Mouse (Mus musculus): ENCODE data around the gene Mok.

The Mok gene

DNA sequence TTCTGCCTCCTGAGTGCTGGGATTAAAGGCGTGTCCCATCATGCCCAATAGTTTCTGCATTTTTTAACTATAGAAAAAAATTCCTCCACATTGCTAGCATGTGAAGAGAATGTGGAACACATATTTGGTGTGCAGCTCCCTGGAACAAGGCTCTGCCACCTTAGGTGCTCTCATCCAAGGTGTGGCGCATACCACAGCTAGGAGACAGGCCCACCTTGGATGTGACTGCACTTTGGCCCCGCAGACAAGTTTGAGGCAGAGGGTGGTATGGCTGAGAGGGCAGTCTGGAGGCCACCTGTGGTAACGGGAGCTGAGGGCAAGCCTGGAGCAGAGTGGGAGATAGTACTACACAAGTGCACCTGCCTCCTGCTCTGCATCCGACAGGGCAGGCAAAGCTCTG is 31.9 kb downstream of the Mok start:
- no peak for DNase-seq (ENCODE audit: low spot score in 2 of 2)

DNA sequence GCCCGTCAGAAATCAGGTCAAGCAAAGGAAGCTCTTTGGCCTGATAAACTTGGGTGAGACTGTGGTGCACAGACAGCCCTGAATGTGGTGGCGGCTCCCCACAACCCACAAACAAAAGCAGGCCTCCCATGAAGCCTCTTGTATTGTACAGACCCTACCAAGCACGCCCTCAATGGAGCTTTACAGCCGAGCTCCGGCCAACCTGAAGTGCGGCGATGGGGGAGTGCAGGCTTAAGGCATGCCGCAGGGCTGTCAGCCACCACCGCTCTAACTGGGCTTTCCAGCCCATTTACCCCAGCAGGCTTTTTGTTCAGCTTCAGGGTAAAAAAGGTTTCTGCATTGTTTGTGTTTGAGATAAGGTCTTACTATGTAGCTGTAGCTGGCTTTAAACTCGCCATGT is 32.3 kb downstream of the Mok start:
- no peak for DNase-seq (ENCODE audit: low spot score in 2 of 2)

GRCm38 (mm10) chr12:110806301-110806970 is 34.3 kb downstream of the Mok start:
- DNase-seq (ENCODE audit: low spot score in 2 of 2), result no peak

- DNase-seq (ENCODE audit: low spot score in 2 of 2), result no peak
Measured at GRCm38 (mm10) chr12:110804261-110804660, 36.5 kb downstream of the Mok start.

DNA sequence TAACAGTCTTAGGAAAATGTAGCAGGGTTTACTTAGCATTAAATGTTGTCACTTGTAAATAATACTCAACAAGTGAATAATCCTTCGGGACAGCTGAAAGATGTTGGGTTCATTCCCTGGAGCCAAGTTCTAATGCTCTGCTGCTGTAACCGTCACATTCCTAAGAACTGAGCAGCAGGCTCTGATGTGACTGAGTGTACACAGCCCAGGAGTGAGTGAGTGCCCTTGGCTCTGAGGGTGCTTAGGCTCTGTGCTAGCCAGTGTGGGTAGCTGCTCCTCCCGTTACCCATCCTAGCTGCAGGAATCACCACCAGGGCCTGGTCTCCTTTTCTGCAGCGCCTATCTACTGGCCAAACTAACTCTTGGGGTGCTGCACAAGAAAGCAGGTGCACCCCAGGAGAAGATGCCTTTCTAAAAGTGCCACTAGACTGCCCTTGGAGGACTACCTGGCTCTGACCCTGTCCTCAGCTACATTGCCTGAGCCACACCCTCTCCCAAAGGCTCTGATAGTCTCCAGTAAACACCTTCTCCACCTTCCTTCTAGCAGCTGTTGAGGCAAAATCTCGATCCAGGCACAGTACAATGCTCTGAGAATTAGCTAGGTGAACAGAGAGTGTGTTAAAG is 38.0 kb downstream of the Mok start:
- no peak for DNase-seq (ENCODE audit: low spot score in 2 of 2)

DNA sequence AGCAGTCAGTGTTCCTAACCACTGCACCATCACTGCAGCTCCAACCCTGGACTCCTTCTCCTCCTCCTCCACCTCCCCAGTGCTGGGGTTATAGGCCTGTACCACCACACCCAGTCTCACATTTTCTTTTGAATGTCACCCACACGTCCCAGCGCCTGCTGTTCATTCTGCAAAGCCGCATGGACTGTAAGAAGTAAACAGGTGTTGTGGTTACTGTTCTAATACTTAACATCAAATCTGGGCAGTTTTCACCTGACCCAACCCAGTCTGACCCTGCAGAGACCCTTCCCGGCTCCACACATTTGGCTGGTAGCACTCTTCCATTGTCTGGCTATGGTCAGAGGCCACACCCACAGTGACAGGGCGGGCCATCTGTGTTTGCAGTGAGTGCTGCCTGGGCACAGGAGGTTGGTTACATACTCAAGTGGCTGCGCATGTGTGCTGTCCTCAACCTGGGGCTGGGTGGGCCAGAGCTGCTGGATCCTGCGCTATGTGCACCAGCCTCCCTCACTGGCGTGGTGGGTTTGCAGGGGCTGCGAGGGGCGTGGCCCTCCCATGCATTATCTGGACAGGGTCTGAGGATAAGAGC is 38.8 kb downstream of the Mok start:
- no peak for DNase-seq (ENCODE audit: low spot score in 2 of 2)

DNA sequence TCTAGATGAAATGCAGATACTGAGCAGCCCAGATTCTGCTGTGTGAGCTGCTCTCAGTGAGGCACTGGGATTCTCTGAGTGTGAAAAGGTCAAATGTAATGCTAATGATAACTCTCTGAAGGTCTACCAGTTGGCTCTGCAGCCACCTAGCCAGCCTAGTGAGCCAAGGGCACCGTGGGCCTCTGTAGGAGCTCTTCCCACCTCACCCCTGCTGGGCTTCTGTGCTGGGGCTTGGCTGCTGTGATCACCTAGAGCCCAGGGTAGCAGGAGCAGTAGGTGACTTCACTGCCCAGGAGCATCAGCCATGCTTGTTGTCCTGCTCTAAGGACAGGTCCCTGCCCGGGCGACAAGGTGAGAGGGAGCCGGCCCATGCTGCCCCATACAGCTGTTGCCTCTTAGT is 41.5 kb downstream of the Mok start:
- no peak for DNase-seq (ENCODE audit: low spot score in 2 of 2)

DNA sequence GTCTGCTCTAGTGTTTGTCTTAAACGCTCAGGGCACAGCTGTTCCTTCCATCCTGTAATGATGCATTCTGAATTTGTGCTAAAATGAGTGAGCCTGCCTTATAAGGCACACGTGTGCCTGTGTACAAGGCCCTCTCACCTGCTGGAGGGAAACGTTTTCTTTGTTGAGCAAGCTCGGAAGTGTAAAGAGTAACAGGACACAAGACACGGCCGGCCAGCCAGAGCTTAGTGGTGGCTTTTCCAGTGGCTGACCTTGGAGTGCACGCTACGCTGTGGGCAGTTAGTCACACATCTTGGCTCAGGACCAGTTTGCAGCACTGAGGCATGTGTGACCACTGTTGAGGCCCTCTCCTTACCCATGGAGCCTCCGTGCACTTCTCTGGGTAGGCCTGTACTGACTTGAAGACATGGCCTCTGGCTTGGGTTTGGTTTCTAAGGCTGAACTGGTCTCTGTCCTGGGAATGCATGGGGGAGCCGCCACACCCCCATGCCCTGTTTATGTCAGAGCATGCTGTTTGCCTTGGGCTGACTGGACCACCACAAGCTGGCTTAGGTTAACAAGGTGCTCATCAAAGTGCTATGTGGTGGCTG is 42.8 kb downstream of the Mok start:
- DNase-seq (ENCODE audit: low spot score in 2 of 2), result no peak

- no peak for DNase-seq (ENCODE audit: low spot score in 2 of 2)
Measured at GRCm38 (mm10) chr12:110797202-110797601, 43.5 kb downstream of the Mok start.

DNA sequence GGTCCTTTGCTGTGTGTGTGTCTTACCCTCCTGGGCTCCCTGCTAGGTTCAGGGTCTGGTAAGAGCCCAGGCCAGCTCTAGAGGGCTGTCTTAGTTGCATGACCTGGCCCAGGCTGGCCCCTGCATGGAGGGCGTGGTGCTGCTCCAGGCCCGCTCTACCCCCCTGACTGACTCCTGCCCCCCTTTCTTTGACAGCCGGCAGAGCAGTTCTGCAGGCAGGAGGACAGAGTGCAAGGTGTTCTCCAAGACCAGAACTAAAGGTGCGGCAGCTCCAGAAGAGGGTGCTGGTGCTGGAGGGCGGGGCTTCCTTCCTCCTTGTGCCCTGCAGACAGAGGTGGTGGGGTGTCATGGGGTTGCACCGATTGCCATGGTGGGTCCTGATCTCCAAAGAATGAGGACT is 44.0 kb downstream of the Mok start:
- no peak for DNase-seq (ENCODE audit: low spot score in 2 of 2)

DNA sequence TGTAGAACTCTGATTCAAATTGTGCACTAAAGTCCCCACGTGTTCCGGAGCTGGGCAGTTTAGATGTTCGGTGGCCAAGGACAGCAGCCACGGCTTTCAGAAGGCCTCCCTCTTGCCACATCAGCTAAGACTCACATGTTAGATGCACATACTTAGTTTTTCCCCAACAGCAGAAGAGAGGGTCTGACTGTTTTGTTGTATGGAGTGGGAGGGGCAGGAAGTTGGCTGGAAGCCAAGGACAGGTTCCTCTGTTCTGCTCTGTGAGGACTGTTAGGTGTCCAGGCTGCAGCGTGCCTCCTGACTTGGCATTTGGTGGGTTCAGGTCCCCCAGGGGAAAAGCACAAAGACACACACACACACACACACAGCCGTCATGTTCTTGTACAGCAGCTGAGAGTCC is 45.7 kb downstream of the Mok start:
- no peak for DNase-seq (ENCODE audit: low spot score in 2 of 2)

- DNase-seq (ENCODE audit: low spot score in 2 of 2), result no peak
Measured at GRCm38 (mm10) chr12:110791026-110791425, 49.7 kb downstream of the Mok start.

DNA sequence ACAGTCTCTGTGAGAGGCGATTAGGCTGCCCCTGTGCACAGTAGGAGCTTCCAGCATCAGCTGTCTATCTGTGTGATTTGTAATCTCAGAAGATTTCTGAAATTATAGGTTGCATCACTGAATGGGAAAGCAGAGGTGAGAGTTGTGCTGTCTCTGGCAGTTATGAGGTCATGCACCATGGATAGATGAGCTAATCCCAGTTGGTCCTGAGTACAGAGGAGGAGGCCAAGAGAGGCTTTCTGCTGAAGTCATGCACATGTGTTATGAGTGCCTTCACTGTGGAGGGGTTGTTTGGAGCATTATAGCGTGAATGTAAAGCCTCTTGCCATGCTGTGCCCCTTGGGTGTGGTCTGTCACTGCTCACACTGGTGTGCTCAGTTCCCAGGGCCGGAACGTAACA is 50.2 kb downstream of the Mok start:
- no peak for DNase-seq (ENCODE audit: low spot score in 2 of 2)

DNA sequence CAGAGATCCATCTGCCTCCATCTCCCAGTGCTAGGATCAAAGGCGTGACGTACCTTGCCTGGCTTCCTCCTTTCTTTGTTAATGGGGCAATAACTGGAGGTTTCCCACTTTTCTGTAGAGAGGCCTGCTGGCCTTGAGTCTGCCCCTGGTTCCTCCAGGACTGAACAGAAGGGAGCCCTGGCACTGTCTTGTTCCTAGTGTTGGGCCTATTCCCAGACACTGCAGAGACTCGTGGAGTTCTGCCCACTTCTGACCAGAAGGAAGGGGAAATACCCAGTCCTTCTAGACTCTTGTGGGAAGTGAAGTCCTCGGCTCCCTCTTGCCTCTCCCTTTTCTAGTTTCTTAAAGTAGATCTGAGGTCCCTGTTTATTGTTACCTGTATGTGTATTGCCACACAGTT is 54.5 kb downstream of the Mok start:
- no peak for DNase-seq (ENCODE audit: low spot score in 2 of 2)

- no peak for DNase-seq (ENCODE audit: low spot score in 2 of 2)
Measured at GRCm38 (mm10) chr12:110784211-110784610, 56.5 kb downstream of the Mok start.

- DNase-seq (ENCODE audit: low spot score in 2 of 2), result no peak
Measured at GRCm38 (mm10) chr12:110782278-110782677, 58.5 kb downstream of the Mok start.

DNA sequence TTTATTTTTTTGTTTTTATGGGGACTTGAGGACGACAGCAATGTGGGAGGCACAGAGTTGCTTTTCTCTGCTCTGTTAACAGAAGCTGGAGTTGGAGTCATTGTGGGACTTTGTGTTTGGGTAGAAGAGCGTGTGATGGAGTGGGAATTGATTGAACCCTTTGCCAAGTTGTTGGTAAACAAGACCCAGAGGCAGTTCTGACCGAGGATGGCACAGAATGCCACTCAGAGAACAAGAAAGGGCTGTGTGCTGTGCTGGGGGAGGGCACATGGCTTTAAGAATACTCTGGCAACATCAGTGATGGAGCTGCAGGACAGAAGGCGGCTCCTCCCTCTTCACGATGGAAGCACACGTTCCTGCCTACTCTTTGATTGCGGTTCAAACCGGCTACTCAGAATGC is 59.6 kb downstream of the Mok start:
- DNase-seq (ENCODE audit: low spot score in 2 of 2), result no peak

DNA sequence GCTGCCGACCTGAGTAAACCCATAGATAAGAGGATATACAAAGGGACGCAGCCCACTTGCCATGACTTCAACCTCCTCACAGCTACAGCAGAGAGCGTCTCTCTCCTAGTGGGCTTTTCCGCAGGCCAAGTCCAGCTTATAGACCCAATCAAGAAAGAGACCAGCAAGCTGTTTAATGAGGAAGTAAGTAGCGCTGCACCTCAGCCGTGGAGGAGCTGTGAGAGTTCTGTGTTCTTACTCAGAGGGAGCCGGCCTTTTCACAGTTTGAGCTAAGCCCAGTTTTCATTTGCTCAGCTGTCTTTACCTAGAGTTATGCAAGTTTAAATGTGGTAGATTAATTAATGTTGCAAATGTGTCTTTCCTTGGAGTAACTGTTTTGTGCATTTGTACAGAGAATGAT is 61.4 kb downstream of the Mok start:
- DNase-seq (ENCODE audit: low spot score in 2 of 2), result no peak

GRCm38 (mm10) chr12:110777853-110778252 is 62.9 kb downstream of the Mok start:
- DNase-seq (ENCODE audit: low spot score in 2 of 2), result no peak

DNA sequence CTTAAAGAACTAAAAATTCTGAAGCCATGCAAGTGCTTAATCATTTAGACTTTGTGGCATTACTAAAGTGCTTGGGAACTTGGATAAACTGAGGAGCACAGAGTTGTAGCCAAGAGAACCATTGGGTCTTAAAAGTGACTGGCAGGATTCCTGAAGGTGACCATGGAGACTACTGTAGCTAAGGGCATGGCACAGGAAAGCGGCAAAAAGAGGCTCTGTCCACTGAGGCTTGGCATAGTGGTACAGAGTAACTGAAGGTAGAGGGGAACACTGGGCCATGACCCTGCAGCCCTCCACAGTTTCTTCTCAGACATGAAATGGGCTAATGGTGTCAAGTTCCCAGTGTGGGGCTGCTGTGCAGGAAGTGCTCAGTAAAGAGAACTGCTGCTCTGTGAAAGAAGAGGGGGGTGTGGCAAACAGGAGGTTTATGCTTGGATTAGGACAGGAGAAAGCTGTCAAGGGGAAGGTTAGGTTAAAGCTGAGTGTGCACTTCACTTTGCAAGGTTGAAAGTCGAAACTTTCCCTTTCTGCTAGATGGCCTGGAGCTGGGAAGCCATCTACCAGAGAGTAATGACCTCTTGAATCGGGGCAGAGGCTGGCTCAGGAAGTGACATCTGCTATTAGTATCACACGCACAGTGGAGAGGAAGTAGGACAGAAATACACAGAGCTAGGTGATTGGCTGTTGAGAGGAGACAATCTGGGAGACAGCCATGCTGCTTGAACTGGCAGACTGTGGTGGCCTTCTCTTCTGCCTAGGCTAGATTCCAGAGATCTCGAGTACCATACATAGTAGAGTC is 64.9 kb downstream of the Mok start:
- DNase-seq (ENCODE audit: low spot score in 2 of 2), result no peak

- DNase-seq (ENCODE audit: low spot score in 2 of 2), result no peak
Measured at GRCm38 (mm10) chr12:110771961-110772360, 68.8 kb downstream of the Mok start.
